Mouse (Mus musculus): ENCODE data around the gene Sync. TPM values are rescaled to one million over a fixed set of nuclear protein-coding genes. Genes with fewer than 3 reads are reported as not detected.

Gene Sync
- total and polyA plus RNA-seq, 3 experiments = 0.31 to 0.43 TPM; not detected in 1

DNA sequence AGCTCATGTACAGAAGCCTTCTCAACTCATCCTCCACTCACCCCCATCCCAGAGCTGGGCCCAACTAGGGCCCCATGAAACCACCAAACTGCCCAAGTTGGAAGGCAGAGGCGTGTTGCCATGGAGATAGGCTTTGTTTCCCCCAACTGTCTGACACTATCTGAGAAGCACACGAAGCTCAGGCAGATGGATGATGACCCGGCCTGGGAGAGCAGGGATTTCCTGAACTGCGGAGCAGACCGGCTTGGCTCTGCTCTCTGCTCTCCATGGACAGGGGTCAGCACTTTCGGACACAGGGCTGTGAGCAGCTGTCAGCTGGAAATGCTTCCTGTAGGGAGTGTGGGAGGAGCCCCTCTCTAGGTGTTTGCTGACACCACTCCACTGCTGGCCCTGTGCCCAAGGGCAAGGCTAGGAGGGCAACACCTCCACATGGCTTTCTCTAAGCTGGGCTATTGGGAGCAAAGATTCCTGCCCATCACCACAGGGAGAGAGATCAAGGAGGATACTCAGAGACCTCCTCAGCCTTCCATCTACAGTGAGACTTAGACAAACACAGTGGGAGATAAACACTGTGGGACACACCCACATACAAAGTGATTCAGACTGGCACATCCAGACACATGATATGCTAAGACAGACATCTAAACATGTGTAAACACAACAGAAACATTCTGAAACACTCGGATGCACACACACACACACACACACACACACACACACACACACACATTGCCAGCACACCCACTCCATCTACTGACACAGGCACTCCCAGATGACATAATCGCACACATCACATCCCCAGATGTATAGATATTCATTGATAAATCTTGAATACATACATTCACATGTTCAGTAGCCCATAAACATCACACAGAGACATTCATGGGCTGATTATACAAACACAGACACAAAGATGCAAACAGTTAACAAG lies 30.7 kb upstream of the Sync start:
- Histone ChIP-seq H3K27ac (ENCODE audit: control insufficient read depth, low read depth, low read length) (peak overlapping the region; percentile 14), H3K9ac (ENCODE audit: control insufficient read depth, low read depth, low read length, poor library complexity, severe bottlenecking) (0 out of 2 replicates have a peak overlapping the region, but pooled peaks have one; percentile 13), H3K79me2 (ENCODE audit: control insufficient read depth, insufficient read depth, low read length, poor library complexity) (no peaks in the 10 kb centered on the region), H3K36me3 (ENCODE audit: control insufficient read depth in 1 of 2, insufficient read depth in 2 of 2, low read length in 2 of 2) (peaks cover 0 to 13% of the 10 kb centered on the region in 2 experiments; a peak in 2 of 4 replicates), H3K4me3 (ENCODE audit: control insufficient read depth in 1 of 2, insufficient read depth in 1 of 2, low read depth in 2 of 2, low read length in 2 of 2) (0 out of 4 replicates have a peak overlapping the region, but pooled peaks of 1 of the 2 experiments have one; percentile 13), H3K27me3 (ENCODE audit: control insufficient read depth in 1 of 2, insufficient read depth in 2 of 2, low read length in 2 of 2) (no peaks in the 10 kb centered on the region), H3K9me3 (replicated peaks; ENCODE audit: insufficient read depth, low read length) (no peaks in the 10 kb centered on the region), H3K4me1 (ENCODE audit: control insufficient read depth in 1 of 2, insufficient read depth in 2 of 2, low read length in 2 of 2) (peaks cover 12 to 33% of the 10 kb centered on the region in 2 experiments)
- peak; percentile 88 for DNase-seq (ENCODE audit: low read depth, low spot score)
- TF ChIP-seq MYC (IDR thresholded peaks at IDR 0.05; ENCODE audit: low read depth, low read length) = 0 out of 2 replicates have a peak, but pooled peaks have one; percentile 23
- no peak; the same call in 1 of the 2 replicates for TF ChIP-seq MAX (IDR thresholded peaks at IDR 0.05; ENCODE audit: low read length)
- TF ChIP-seq MYB (IDR thresholded peaks at IDR 0.05; ENCODE audit: low read depth, low read length) = peak; percentile 57; the same call in 1 of the 2 replicates
- no peak for TF ChIP-seq ZNF384 (IDR thresholded peaks at IDR 0.05; ENCODE audit: low read depth, low read length)
- TF ChIP-seq TAL1 (IDR thresholded peaks at IDR 0.05; ENCODE audit: low read length) = peak; percentile 55; the same call in 1 of the 2 replicates
- no peak for TF ChIP-seq ZMIZ1 (IDR thresholded peaks at IDR 0.05; ENCODE audit: low read depth, low read length)
- peak; percentile 72 for TF ChIP-seq TCF12 (IDR thresholded peaks at IDR 0.05; ENCODE audit: low read depth, low read length)
- TF ChIP-seq EP300 (IDR thresholded peaks at IDR 0.05; ENCODE audit: low read depth in 1 of 2, low read length in 2 of 2) = peak; percentile 56 to 90
- no peak for TF ChIP-seq ELF1 (IDR thresholded peaks at IDR 0.05; ENCODE audit: low read depth, low read length)
- peak; percentile 41; the same call in 1 of the 2 replicates for TF ChIP-seq RCOR1 (IDR thresholded peaks at IDR 0.05; ENCODE audit: low read depth, low read length)
- no peak for TF ChIP-seq POLR2AphosphoS2 (IDR thresholded peaks at IDR 0.05; ENCODE audit: low read length)
- TF ChIP-seq ZC3H11A (IDR thresholded peaks at IDR 0.05; ENCODE audit: low read depth, low read length) = no peak
- peak; percentile 40; the same call in 1 of the 2 replicates for TF ChIP-seq GATA1 (IDR thresholded peaks at IDR 0.05; ENCODE audit: low read depth, low read length)
- no peak for TF ChIP-seq USF1 (IDR thresholded peaks at IDR 0.05; ENCODE audit: low read depth, low read length)
- peak; percentile 72 for TF ChIP-seq SIN3A (IDR thresholded peaks at IDR 0.05; ENCODE audit: low read length)
- no peak for TF ChIP-seq UBTF (IDR thresholded peaks at IDR 0.05; ENCODE audit: borderline replicate concordance, insufficient read depth, low read depth, low read length)
- no peak for TF ChIP-seq SMC3 (IDR thresholded peaks at IDR 0.05; ENCODE audit: low read depth, low read length)
- no peak for TF ChIP-seq MEF2A (IDR thresholded peaks at IDR 0.05; ENCODE audit: extremely low read depth, insufficient replicate concordance, low read depth, low read length, poor library complexity, severe bottlenecking)

Data from MEL (cell line).